Mouse (Mus musculus) lung, postnatal 36 days (tissue): ENCODE measurements around the gene Fndc3a.

Experiments
- DNase-seq: peaks from one replicate; pipeline ENCODE4 v3.0.0; 2022; ENCODE audit warnings: mixed read lengths

Gene Fndc3a

DNA sequence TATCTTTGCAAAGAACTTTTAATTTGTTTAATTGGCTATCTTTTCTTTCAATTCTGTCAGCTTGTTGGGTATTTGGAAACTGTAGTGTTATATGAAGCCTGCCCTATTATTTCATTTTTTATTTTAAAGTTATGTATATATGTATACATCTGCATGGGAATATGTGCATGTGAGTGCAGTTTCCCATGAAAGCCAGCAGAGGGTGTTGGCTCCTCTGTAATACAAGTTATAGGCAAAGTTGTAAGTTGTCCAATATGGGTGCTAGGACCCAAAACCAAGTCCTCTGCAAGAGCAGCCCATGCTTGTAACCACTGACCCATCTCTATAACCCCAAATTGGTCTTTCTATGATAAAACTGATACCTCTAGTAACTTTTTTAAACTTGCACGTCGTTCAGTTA lies 38.8 kb downstream of the Fndc3a start:
- no peak for DNase-seq

DNA sequence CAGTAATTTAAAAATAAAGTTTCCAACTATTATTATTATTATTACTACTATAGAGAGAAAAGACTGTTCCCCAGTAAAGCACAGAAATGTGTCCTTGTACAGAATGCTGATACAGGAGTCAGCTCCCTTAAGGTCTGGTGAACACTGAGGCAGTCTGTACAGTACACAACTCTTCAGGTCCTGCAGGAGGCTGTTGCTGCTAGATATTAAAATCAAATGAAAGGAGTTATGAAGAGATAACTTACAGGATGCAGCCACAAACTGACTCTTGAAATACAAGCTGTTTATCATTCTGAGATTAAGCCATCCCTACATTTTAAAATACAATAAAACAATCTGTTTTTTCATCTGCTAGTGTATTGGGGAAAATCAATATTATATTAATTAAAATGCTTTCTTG lies 60.5 kb downstream of the Fndc3a start:
- DNase-seq = no peak

DNA sequence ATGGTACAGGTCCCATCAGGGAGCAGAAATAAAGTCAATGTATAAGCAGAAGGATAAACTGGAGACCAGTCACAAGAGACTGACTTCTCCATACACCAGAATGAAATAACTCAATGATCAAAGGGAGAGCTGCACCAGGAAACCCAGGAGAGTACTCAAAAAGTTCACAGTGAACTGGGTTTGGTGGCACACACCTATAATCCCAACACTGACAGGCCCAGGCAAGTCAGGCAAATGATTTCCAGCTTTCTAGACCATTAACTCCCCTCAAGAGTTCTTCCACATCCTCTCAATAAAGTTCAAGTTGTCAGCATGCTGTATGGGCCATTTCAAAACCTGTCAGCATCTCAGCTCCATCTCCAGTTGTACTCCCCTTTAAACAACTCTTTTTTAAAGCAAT lies 64.3 kb downstream of the Fndc3a start:
- DNase-seq = no peak

DNA sequence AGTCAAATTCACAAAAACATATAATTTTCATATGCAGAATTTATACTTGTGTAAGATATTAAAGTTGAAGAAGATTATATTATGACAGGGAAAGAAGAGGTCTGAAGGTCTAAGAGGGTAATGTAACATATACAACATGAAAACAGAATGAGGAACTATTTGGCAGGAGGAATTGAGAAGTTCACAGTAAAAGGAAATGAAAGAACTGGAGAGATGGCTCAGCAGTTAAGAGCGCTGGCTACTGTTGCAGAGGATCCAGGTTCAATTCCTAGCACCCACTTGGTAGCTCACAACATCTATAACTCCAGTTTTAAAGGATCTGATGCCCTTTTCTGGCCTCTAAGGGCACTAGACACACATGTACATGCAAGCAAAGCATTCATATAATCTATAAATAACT lies 65.2 kb downstream of the Fndc3a start:
- DNase-seq = no peak

GRCm38 (mm10) chr14:72638507-72638906 lies 71.3 kb downstream of the Fndc3a start:
- no peak for DNase-seq

- no peak for DNase-seq
Observed at GRCm38 (mm10) chr14:72633571-72633970, 76.2 kb downstream of the Fndc3a start.

GRCm38 (mm10) chr14:72625411-72625810 lies 84.4 kb downstream of the Fndc3a start:
- no peak for DNase-seq

GRCm38 (mm10) chr14:72604077-72604476 lies 105.7 kb downstream of the Fndc3a start:
- peak; percentile 47 for DNase-seq

GRCm38 (mm10) chr14:72603194-72603521 lies 106.6 kb downstream of the Fndc3a start:
- DNase-seq = no peak

DNA sequence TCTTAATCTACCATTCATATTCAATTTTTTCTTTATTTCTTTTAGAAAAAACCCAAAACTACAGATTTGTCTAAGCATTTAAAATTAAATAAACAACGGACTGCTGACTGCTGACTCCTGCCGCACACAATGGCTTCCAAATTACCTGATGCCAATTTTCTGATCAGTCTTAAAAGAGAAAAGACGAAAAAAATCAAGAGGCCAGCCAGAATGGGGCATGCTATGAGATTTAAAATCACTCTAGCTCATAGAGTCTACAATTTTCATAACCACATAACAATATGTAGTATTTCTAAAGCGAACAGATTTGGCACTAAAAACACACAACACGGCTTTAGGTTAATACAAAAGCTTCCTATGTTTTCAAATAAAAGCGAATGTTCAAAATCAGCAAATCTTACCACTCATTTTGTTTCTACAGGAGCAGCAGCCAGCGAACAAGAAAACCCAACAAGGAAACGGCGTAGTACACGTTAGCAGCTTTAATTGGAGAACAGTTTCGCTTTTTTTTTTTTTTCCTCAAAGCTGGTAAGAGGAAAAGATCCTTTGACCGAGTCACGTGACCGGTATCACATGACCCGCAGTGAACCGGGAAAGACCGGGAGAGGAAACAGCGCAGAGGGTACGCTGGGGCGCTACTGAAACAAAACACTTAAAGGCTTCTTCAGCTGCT lies 107.1 kb downstream of the Fndc3a start:
- DNase-seq = peak; percentile 97

GRCm38 (mm10) chr14:72601381-72602305 lies 108.2 kb downstream of the Fndc3a start:
- no peak for DNase-seq

- DNase-seq = no peak
Observed at GRCm38 (mm10) chr14:72600375-72600774, 109.4 kb downstream of the Fndc3a start.

DNA sequence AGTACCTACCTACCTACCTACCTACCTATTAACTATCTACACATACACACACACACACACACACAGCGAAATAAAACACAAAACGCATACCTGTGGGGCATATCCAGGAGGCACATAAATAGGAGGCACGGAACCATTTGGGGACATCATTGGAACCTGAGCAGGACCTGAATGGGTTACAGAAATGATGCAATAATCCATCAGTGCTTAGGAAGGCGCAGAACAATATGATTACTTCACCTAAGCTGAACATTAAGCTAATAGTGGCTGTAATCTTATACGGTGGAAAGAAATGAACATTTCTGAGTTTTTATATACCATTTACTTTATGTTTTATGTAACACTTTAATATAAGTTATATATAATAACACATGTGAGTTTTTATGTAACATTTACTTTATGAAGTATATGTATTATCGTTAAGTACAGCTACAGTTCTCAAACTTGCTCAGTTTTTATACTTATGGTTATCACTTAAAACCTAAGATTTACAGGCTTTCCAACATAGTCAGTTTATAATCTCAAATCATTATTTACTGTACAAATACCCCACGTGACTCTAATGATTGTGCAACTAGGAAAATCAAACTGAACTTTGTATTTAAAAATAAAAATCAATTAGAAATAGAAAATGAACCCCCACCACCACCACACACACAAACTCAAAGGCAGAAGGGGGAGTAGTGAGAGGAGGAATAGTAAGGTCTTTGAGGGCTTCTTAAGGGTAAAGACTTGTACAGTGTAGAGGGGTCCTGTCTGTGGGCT lies 110.6 kb downstream of the Fndc3a start:
- no peak for DNase-seq

- DNase-seq = no peak
Observed at GRCm38 (mm10) chr14:72594191-72594590, 115.6 kb downstream of the Fndc3a start.

DNA sequence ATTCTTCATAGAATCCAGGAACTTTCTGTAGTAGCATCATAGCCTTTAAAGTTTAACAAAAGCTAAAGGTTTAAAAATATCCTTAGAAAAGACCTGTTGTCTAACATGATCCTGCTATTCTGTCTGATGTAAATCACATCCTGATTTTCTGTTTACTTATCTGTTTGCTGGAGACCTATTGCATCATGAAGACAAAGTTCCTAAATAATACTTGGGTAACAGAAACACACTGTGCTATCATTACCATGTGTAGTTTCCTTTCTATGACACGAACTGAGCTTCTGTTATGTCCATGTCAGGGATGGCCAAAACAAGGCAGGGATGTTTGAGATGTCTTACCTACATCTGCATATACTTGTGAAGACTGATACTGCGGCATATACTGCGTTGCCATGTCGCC lies 120.4 kb downstream of the Fndc3a start:
- no peak for DNase-seq

GRCm38 (mm10) chr14:72582979-72583378 lies 126.8 kb downstream of the Fndc3a start:
- DNase-seq = no peak

GRCm38 (mm10) chr14:72580991-72581390 lies 128.8 kb downstream of the Fndc3a start:
- DNase-seq = peak; percentile 51

GRCm38 (mm10) chr14:72576283-72576682 lies 133.5 kb downstream of the Fndc3a start:
- no peak for DNase-seq

- peak; percentile 68 for DNase-seq
Observed at GRCm38 (mm10) chr14:72563941-72564340, 145.9 kb downstream of the Fndc3a start.

GRCm38 (mm10) chr14:72558795-72559194 lies 151.0 kb downstream of the Fndc3a start:
- no peak for DNase-seq

DNA sequence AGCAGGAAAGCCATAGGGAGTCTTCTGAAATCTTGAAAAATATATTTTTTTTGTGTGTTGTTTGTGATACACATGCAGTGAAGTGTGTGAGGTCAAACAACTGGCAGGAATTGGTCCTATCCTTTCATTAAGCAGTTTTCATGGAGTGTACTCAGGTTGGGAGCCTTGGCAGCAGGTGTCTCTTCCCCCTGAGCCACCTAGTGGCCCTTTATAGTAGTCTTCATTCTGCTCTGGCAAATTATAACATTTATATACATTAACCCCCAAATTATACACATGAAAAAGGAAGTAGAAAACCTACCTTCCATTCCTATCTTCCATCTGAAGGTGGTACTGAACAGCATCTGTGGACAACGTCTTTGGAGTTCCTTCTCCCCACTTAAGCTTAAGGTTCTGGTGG lies 154.0 kb downstream of the Fndc3a start:
- no peak for DNase-seq

DNA sequence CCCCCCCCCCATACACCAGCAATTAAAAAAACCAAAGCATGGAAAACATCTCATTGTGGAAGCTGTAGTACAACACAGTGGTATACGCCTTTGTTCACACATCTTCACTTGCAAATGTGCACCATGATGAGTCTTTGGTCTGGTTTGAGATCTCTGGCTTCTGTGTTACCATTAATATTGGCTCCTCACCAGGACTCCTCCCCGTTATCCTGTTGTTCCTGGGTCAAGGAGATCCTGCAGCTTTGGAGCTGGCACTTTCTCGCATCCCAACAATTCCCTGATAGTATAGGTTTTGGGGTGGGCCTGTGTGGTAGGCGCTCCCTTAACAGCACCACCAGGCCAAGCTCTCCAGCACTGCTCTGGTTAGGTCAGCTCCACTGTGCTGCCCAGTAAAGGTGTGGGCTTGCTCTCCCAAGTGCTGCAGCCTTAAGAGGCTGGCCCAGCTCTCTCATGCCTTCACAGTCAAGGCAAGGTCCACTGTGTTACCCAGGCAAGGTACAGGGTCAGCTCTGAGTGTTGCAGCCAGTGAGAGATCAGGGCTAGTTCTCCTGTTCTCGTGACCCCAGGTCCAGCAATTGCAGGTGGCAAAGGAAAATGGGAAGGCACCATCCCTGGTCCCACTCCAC lies 173.3 kb downstream of the Fndc3a start:
- no peak for DNase-seq

- DNase-seq = no peak
Observed at GRCm38 (mm10) chr14:72533862-72534261, 175.9 kb downstream of the Fndc3a start.
